Mouse (Mus musculus) megakaryocyte, embryonic 14.5 days (primary cell): Measurements from ENCODE around the gene Acot7. TPM values are rescaled to one million over a fixed set of nuclear protein-coding genes. Genes with fewer than 3 reads are reported as not detected.
A peak's percentile ranks its signal among the peaks of the same experiment; 100 is the strongest.

ENCODE experiments used
- H3K27me3 ChIP-seq: replicated peaks from 2 replicates; pipeline ENCODE3; 2012; ENCODE audit warnings: inconsistent platforms
- H3K36me3 ChIP-seq: replicated peaks from 2 replicates; pipeline ENCODE3; 2012; ENCODE audit warnings: low read length, inconsistent platforms, mixed read lengths
- H3K4me1 ChIP-seq: 2 replicates; pipeline ENCODE4 v1.6.1; 2012; ENCODE audit warnings: inconsistent platforms
- H3K4me3 ChIP-seq: replicated peaks from 2 replicates; pipeline ENCODE3; 2012; ENCODE audit warnings: moderate library complexity, mild to moderate bottlenecking, inconsistent platforms
- H3K9me3 ChIP-seq: 2 replicates; pipeline ENCODE4 v1.6.1; 2012; ENCODE audit warnings: inconsistent platforms
- FLI1 ChIP-seq: IDR thresholded peaks from 2 replicates; pipeline ENCODE4 v1.6.1; 2012; ENCODE audit warnings: low read length, inconsistent platforms, mixed read lengths
- GATA1 ChIP-seq: IDR thresholded peaks from 3 replicates; pipeline ENCODE4 v1.6.1; 2012; ENCODE audit warnings: mixed read lengths, low read length, inconsistent platforms, borderline replicate concordance
- polyA plus RNA-seq: library from polyadenylated mRNA; stranded (reverse); fragments of >175 nt; gene quantifications from 2 replicates; pipeline ENCODE4 v1.2.3, GENCODE M21; 2012; ENCODE audit warnings: low replicate concordance; ENCODE audit not compliant: insufficient read depth

Gene Acot7
- polyA plus RNA-seq, 1 experiment = 103 TPM

DNA sequence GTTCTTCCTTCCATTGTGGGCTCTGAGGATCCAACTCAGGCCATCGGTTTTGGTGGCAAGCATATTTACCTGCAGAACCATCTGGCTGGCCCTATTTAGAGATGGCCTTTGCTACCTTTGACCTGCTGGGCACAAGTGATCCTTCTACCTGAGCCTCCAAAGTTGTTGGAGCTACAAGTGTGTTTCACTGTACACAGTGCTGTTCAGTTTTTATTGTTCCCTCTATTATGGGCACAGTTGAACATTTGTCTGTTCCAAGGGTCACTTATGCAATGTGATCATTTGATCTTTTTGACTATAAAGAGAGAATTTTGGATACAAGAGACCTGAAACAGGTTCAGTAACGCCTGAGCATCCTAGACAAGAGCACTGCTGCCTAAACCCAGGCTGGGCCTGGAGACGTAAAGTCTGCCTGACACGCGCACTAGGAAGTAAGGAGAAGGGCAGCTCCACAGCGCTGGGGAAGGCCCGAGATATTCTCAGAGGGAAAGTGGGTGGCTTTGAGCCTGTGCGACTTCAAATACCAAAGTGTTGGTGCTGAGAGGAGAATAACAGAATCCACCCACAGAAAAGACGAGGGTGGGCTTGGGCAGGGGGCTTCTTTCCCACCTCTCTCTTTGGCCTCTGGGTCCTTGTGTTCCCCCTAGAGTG, 65.4 kb downstream of the Acot7 start:
- TF ChIP-seq GATA1 (no peak), FLI1 (no peak)
- H3K4me1 ChIP-seq = peaks cover 89% of the 10 kb centered on the region
- H3K9me3 ChIP-seq = no peaks in the 10 kb centered on the region
- no peak overlapping the region for H3K4me3 ChIP-seq
- H3K27me3 ChIP-seq = no peaks in the 10 kb centered on the region
- peaks cover 88% of the 10 kb centered on the region for H3K36me3 ChIP-seq

GRCm38 (mm10) chr4:152243969-152244368, 66.0 kb downstream of the Acot7 start:
- H3K4me1 ChIP-seq = peaks cover 91% of the 10 kb centered on the region
- H3K4me3 ChIP-seq = peak overlapping the region; percentile 26
- TF ChIP-seq FLI1 (no peak), GATA1 (no peak)

DNA sequence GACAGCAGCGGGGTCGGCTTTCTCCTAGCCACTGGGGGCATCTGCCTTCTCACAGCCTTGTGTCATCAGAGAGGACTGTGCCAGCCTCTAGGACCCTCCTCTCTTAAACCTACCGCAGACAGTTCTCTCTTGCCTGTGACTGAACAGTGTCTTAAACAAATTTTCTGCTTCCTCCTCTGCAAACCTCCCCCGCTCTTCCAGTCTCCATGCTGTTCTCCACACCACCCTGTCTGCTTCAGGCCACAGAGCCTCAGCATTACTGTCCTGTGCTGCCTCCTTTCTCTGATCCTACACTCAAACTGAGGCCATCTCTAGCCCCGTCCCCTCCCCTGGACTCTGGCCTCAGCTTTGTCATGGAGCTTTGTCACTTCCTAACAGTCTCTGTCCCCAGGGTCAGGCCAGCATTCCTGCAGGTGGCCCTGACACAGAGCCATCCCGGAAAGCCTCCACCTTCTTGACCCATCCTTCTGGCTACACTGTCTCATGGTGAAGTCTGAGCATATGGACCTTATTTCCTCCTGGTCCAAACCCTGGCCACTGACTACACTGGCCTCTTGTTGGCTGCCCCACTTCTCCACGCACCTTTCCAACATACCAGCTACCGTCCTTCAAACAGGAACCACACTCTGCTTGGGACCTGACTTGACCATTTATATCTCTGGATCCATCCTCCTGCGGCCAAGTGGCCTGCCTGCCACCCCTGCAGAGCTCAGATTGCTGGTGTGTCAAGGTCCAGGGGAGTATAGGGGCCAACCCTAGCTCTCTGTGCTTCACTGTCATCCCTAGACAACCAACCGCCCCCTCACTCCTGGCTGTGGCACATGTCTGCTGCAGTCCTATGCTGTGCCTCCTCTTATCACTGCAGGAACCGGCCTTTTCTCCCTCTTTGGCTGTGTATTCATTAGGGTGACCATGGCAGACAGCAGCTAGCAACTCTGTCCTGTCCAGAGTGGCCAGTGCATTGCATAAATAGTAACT, 66.9 kb downstream of the Acot7 start:
- TF ChIP-seq GATA1 (no peak), FLI1 (no peak)
- H3K9me3 ChIP-seq = no peaks in the 10 kb centered on the region
- peak overlapping the region; percentile 72 for H3K4me3 ChIP-seq
- peaks cover 88% of the 10 kb centered on the region for H3K36me3 ChIP-seq
- no peaks in the 10 kb centered on the region for H3K27me3 ChIP-seq
- peaks cover 89% of the 10 kb centered on the region for H3K4me1 ChIP-seq

More at GRCm38 (mm10) chr4:152243969-152244368, 66.0 kb downstream of the Acot7 start:
- H3K9me3 ChIP-seq = no peaks in the 10 kb centered on the region
- H3K36me3 ChIP-seq = peaks cover 88% of the 10 kb centered on the region
- no peaks in the 10 kb centered on the region for H3K27me3 ChIP-seq

DNA sequence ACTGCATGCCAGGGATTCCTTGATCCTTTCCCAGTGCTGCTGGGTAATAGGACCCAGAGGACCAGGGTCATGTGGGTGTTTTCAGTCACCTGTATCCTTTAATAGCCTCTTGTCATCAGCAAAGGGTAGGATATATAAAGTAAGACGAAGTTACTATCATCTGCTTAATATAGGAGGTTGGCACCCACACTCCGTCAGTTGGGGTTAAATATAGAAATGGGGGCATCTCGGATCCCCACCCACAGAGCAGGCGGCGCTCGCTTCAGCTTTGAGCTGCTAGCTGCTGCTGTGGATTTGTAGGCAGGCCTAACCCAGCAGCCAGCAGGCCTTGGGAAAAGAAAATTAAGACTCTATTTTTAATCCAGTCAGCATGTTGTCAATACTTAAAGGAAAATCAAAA, 68.1 kb downstream of the Acot7 start:
- Histone ChIP-seq H3K9me3 (no peaks in the 10 kb centered on the region), H3K36me3 (peaks cover 87% of the 10 kb centered on the region), H3K27me3 (no peaks in the 10 kb centered on the region), H3K4me1 (peaks cover 88% of the 10 kb centered on the region), H3K4me3 (no peak overlapping the region)
- TF ChIP-seq FLI1 (no peak), GATA1 (no peak)

DNA sequence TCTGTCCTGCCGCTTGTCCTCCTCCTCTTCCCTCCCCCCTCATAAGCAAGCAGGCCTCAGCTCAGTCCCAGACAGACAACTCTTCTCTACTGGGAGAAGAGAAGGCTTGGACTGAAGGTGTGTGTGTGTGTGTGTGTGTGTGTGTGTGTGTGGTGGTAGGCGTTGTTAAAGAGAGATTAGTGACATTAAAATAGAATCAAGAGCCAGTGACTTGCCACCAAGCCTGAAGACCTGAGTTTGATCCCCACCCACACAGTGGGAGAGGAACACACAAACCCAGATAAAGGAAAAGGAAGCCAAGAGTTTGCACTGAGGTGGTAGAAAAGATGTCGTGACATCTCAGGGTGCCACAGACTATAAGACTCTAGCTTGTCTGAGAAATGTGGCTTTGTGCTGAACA, 69.3 kb downstream of the Acot7 start:
- H3K27me3 ChIP-seq = no peaks in the 10 kb centered on the region
- H3K4me1 ChIP-seq = peaks cover 93% of the 10 kb centered on the region
- H3K4me3 ChIP-seq = peak overlapping the region; percentile 67
- no peak for TF ChIP-seq FLI1
- no peak for TF ChIP-seq GATA1
- H3K9me3 ChIP-seq = no peaks in the 10 kb centered on the region
- peaks cover 83% of the 10 kb centered on the region for H3K36me3 ChIP-seq

- no peak overlapping the region for H3K4me3 ChIP-seq
- peaks cover 76% of the 10 kb centered on the region for H3K4me1 ChIP-seq
These were observed 72.7 kb downstream of the Acot7 start for GRCm38 (mm10) chr4:152250615-152251014.

GRCm38 (mm10) chr4:152253183-152253759, 75.3 kb downstream of the Acot7 start:
- H3K4me3 ChIP-seq = no peak overlapping the region
- peaks cover 63% of the 10 kb centered on the region for H3K4me1 ChIP-seq
- TF ChIP-seq GATA1 (no peak), FLI1 (no peak)
- H3K27me3 ChIP-seq = no peaks in the 10 kb centered on the region
- H3K36me3 ChIP-seq = peaks cover 87% of the 10 kb centered on the region
- H3K9me3 ChIP-seq = no peaks in the 10 kb centered on the region

More at GRCm38 (mm10) chr4:152250615-152251014, 72.7 kb downstream of the Acot7 start:
- TF ChIP-seq FLI1 (no peak), GATA1 (no peak)
- no peaks in the 10 kb centered on the region for H3K27me3 ChIP-seq
- H3K9me3 ChIP-seq = no peaks in the 10 kb centered on the region
- H3K36me3 ChIP-seq = peaks cover 82% of the 10 kb centered on the region

GRCm38 (mm10) chr4:152257070-152257469, 79.1 kb downstream of the Acot7 start:
- H3K4me3 ChIP-seq = no peak overlapping the region
- no peaks in the 10 kb centered on the region for H3K27me3 ChIP-seq
- peaks cover 92% of the 10 kb centered on the region for H3K36me3 ChIP-seq
- H3K4me1 ChIP-seq = peaks cover 50% of the 10 kb centered on the region
- TF ChIP-seq GATA1 = no peak
- no peak for TF ChIP-seq FLI1
- no peaks in the 10 kb centered on the region for H3K9me3 ChIP-seq

DNA sequence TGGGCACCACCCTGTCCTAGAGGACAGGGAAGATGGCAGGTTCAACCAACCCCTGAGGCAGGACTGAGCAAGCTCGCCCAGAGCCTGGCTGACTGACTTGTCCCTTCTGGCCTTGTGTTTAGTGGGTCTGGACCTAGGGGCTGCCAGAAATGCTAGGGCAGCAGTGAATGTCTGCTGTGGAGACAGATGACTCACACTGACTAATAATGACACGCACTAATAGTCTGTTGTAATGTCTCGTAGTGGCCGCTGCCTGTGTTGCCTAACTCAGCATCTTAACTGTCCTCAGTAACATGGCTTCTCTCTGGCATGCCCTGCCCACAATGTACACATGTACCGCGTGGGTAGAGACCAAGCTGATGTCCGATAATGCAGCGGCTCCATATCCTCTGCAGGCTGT, 82.5 kb downstream of the Acot7 start:
- no peaks in the 10 kb centered on the region for H3K27me3 ChIP-seq
- TF ChIP-seq GATA1 (no peak), FLI1 (no peak)
- H3K36me3 ChIP-seq = peaks cover 92% of the 10 kb centered on the region
- no peaks in the 10 kb centered on the region for H3K9me3 ChIP-seq
- peaks cover 64% of the 10 kb centered on the region for H3K4me1 ChIP-seq
- H3K4me3 ChIP-seq = no peak overlapping the region

DNA sequence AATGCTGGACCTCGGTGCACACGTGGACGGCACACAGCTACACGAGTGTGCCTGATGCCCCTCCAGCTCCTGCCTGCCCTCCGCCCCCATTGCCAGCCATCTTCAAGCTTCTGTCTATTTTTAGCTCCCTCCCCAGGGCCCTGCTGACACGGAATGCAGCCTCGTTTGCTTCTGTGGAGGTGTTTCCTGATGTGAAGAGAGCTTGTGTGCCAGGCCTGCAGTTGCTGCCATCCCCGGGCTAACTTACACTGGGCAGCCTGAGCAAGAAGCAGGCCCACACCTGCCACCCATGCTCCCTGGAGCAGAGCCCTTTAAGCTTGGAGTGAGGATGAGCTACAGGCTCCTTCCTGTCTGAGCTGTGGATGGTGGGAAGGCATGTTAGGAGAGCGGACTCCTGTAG, 84.3 kb downstream of the Acot7 start:
- TF ChIP-seq FLI1 = no peak
- TF ChIP-seq GATA1 = no peak
- Histone ChIP-seq H3K4me3 (no peak overlapping the region), H3K36me3 (peaks cover 86% of the 10 kb centered on the region), H3K9me3 (no peaks in the 10 kb centered on the region), H3K27me3 (no peaks in the 10 kb centered on the region), H3K4me1 (peaks cover 64% of the 10 kb centered on the region)
